Mouse (Mus musculus) olfactory bulb, adult 2 months (tissue): Measurements from ENCODE around the gene Slc8a3.

Experiments used
- CTCF ChIP-seq: fragments of 200-500 bp; IDR thresholded peaks from 2 replicates; pipeline ENCODE4 v1.5.1; 2012; ENCODE audit warnings: low read depth, mild to moderate bottlenecking, low read length, moderate library complexity; ENCODE audit not compliant: insufficient read depth
- POLR2A ChIP-seq: fragments of 200-500 bp; IDR thresholded peaks from 2 replicates; pipeline ENCODE4 v1.6.1; 2012; ENCODE audit warnings: mild to moderate bottlenecking, low read depth, low read length, moderate library complexity; ENCODE audit not compliant: insufficient read depth

- no peak for TF ChIP-seq CTCF
- TF ChIP-seq POLR2A, result no peak
These were observed 88.5 kb downstream of the Slc8a3 start for GRCm38 (mm10) chr12:81244492-81244891.
